Mouse (Mus musculus) thymus, adult 2 months (tissue): ENCODE results near the gene Nfe2l1.

Experiments
- CTCF ChIP-seq: fragments of 200-500 bp; IDR thresholded peaks from 2 replicates; pipeline ENCODE4 v1.5.1; 2012; ENCODE audit warnings: mild to moderate bottlenecking, control low read depth, low read length, moderate library complexity, borderline replicate concordance; ENCODE audit not compliant: control insufficient read depth, poor library complexity, insufficient read depth; ENCODE audit errors: extremely low read depth
- POLR2A ChIP-seq: fragments of 200-500 bp; IDR thresholded peaks from 2 replicates; pipeline ENCODE4 v1.6.1; 2012; ENCODE audit warnings: mild to moderate bottlenecking, low read length, control low read depth, moderate library complexity; ENCODE audit not compliant: control insufficient read depth, poor library complexity, insufficient read depth; ENCODE audit errors: extremely low read depth

DNA sequence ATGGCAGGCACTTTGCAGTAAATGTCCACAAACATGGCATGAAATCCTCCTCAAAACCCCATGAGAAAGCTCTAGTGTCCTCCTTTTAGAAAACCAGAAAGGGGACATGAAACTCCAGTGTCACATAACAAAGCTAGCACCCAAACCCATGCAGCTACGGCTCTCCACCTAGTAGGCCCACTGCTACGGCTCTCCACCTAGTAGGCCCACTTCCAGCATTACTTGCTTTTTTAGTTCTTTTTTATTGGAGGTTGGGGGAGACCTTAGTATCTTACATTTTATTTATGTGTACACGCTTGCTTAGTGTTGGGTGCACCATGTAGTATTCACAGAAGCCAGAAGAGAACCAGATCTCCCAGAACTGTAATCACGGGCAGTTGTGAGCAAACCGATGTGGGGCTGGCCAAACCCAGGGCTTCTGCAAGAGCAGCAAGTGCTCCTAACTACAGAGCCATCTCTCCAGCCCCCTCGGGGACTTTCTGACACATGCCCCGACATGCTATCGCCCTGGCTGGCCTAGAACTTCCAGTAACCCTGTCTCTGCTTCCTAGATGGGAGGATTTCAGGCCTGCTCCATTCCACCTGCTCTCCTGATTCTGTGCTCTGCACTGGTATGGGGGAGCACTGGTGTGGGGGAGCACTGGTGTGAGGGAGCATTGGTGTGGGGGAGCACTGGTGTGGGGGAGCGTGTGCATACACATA is 58.3 kb downstream of the Nfe2l1 start:
- no peak for TF ChIP-seq POLR2A
- TF ChIP-seq CTCF: no peak
